Mouse (Mus musculus) hindbrain, embryonic 16.5 days (tissue): ENCODE measurements around the gene Dlgap1. TPM values are rescaled to one million over a fixed set of nuclear protein-coding genes. Genes with fewer than 3 reads are reported as not detected.

Experiments used
- ATAC-seq: fragments of 200-750 bp; cut with Nextera tagmentation; 2 replicates; pipeline ENCODE4 v1.8.0; 2017; ENCODE audit warnings: moderate TSS enrichment, moderate library complexity
- H3K27ac ChIP-seq: fragments of 300-500 bp; sonication (generic); 2 replicates; pipeline ENCODE4 v1.5.1; 2014; ENCODE audit warnings: low read depth, mild to moderate bottlenecking, control low read depth, low read length, moderate library complexity
- H3K27me3 ChIP-seq: fragments of 300-500 bp; sonication (generic); replicated peaks from 2 replicates; pipeline ENCODE4 v1.6.1; 2014; ENCODE audit warnings: low read length; ENCODE audit not compliant: control insufficient read depth, insufficient read depth
- H3K36me3 ChIP-seq: fragments of 300-500 bp; sonication (generic); 2 replicates; pipeline ENCODE4 v1.6.1; 2014; ENCODE audit warnings: mild to moderate bottlenecking, low read length, moderate library complexity, mixed read lengths; ENCODE audit not compliant: control insufficient read depth, insufficient read depth
- H3K4me1 ChIP-seq: fragments of 300-500 bp; sonication (generic); 2 replicates; pipeline ENCODE4 v1.6.1; 2014; ENCODE audit warnings: low read depth, low read length; ENCODE audit not compliant: control insufficient read depth, insufficient read depth
- H3K4me2 ChIP-seq: fragments of 300-500 bp; sonication (generic); 2 replicates; pipeline ENCODE4 v1.6.1; 2014; ENCODE audit warnings: mild to moderate bottlenecking, low read length, control low read depth, moderate library complexity
- H3K4me3 ChIP-seq: fragments of 300-500 bp; sonication (generic); 2 replicates; pipeline ENCODE4 v1.5.1; 2014; ENCODE audit warnings: mild to moderate bottlenecking, low read length, control low read depth, moderate library complexity
- H3K9ac ChIP-seq: fragments of 300-500 bp; sonication (generic); 2 replicates; pipeline ENCODE4 v1.6.1; 2014; ENCODE audit warnings: low read depth, mild to moderate bottlenecking, control low read depth, low read length, moderate library complexity
- H3K9me3 ChIP-seq: fragments of 300-500 bp; sonication (generic); 2 replicates; pipeline ENCODE4 v1.6.1; 2014; ENCODE audit warnings: mild to moderate bottlenecking, low read length, moderate library complexity; ENCODE audit not compliant: control insufficient read depth
- WGBS: fragments of 180-500 bp; shearing (Covaris S2); extraction: QIAGEN DNeasy Blood & Tissue Kit; methylation state at CpG from one replicate; pipeline ENCODE4 v1.1.7; 2014; 5-methylcytosine and 5-hydroxymethylcytosine counted together
- polyA plus RNA-seq: library from polyadenylated mRNA; unstranded; fragments of >200 nt; fragmentation: Nextera tagmentation; extraction: Ambion mirVana; gene quantifications from 2 replicates; pipeline ENCODE4 v1.2.1, GENCODE M21; 2015

Gene Dlgap1
- polyA plus RNA-seq, 1 experiment from 2014 or later, result 39.5 TPM

- Histone ChIP-seq H3K9me3 (no peaks in the 10 kb centered on the region), H3K9ac (no peak overlapping the region), H3K36me3 (no peaks in the 10 kb centered on the region), H3K4me2 (no peak overlapping the region), H3K27me3 (no peaks in the 10 kb centered on the region), H3K4me3 (no peak overlapping the region), H3K4me1 (no peaks in the 10 kb centered on the region), H3K27ac (no peak overlapping the region)
- 87% methylated on average over 3 of the region's 3 CpGs for WGBS
- ATAC-seq, result no peak
These were observed 283.6 kb downstream of the Dlgap1 start for GRCm38 (mm10) chr17:70252476-70252875.

DNA sequence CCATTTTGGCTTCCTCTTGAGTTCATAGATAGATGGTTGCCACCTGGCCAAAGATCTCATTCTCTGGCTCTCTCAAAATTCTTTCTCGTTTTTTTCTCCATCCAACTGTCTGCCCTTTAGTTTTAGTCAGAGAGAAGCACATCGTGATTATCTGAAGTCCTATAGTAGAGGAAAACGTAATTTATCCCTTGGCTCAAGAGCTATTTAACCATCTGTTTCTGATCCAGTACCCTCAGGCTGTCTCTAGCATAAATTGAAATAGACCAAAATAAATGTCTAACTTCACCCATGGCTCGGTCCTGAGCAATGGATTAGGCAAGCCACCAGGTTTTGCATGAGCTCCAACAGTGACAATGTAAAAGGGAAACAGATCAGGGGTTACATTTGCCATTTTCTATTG is 287.5 kb downstream of the Dlgap1 start:
- Histone ChIP-seq H3K27ac (no peak overlapping the region), H3K4me1 (no peaks in the 10 kb centered on the region)
- ATAC-seq, result peak; percentile 30; the same call in 1 of the 2 replicates

GRCm38 (mm10) chr17:70263156-70263555 is 294.3 kb downstream of the Dlgap1 start:
- H3K9me3 ChIP-seq, result no peaks in the 10 kb centered on the region
- WGBS, result 50% methylated on average over 3 of the region's 3 CpGs
- no peaks in the 10 kb centered on the region for H3K36me3 ChIP-seq
- no peaks in the 10 kb centered on the region for H3K27me3 ChIP-seq
- H3K4me2 ChIP-seq, result no peak overlapping the region
- H3K4me1 ChIP-seq, result 0 out of 2 replicates have a peak, but pooled peaks cover 2% of the 10 kb centered on the region
- H3K9ac ChIP-seq, result no peak overlapping the region
- no peak overlapping the region for H3K27ac ChIP-seq
- H3K4me3 ChIP-seq, result no peak overlapping the region
- no peak for ATAC-seq

More for the DNA sequence above, 287.5 kb downstream of the Dlgap1 start:
- no peaks in the 10 kb centered on the region for H3K9me3 ChIP-seq
- no peak overlapping the region for H3K4me3 ChIP-seq
- H3K36me3 ChIP-seq, result no peaks in the 10 kb centered on the region
- H3K27me3 ChIP-seq, result no peaks in the 10 kb centered on the region
- no peak overlapping the region for H3K9ac ChIP-seq
- H3K4me2 ChIP-seq, result no peak overlapping the region
- WGBS, result 73% methylated on average over 4 of the region's 4 CpGs

DNA sequence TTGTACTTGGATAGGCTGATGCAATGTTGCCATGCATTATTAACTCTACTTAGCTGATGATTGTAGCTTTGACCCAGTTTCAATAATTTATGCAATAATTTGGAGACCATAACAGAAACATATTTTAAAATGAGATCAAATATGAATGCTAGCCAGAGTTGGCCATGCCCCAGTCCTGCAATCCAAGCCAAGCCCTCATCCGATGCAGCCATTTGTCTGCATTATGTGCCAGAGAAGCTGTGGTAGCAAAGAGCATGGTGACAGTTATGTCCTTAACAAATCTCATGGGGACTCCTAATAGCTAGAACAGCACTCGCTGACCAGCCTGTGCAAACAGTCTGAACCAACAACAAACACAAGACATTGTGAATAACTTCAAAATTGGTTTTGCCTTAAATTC is 303.3 kb downstream of the Dlgap1 start:
- 81% methylated on average over 2 of the region's 2 CpGs for WGBS
- H3K27me3 ChIP-seq, result no peaks in the 10 kb centered on the region

GRCm38 (mm10) chr17:70287708-70288107 is 318.8 kb downstream of the Dlgap1 start:
- Histone ChIP-seq H3K4me2 (no peak overlapping the region), H3K27me3 (no peaks in the 10 kb centered on the region), H3K9me3 (no peaks in the 10 kb centered on the region), H3K9ac (no peak overlapping the region), H3K27ac (no peak overlapping the region), H3K36me3 (no peaks in the 10 kb centered on the region), H3K4me3 (no peak overlapping the region), H3K4me1 (no peaks in the 10 kb centered on the region)
- no peak for ATAC-seq
- WGBS, result 91% methylated on average over 2 of the region's 2 CpGs

More for the DNA sequence above, 303.3 kb downstream of the Dlgap1 start:
- no peak for ATAC-seq
- no peaks in the 10 kb centered on the region for H3K9me3 ChIP-seq
- no peak overlapping the region for H3K4me2 ChIP-seq
- H3K9ac ChIP-seq, result no peak overlapping the region
- H3K4me3 ChIP-seq, result no peak overlapping the region
- no peak overlapping the region for H3K27ac ChIP-seq
- H3K4me1 ChIP-seq, result no peaks in the 10 kb centered on the region
- H3K36me3 ChIP-seq, result no peaks in the 10 kb centered on the region

- ATAC-seq, result no peak
- H3K9me3 ChIP-seq, result no peaks in the 10 kb centered on the region
- H3K27ac ChIP-seq, result no peak overlapping the region
- no peak overlapping the region for H3K4me2 ChIP-seq
- no peak overlapping the region for H3K4me3 ChIP-seq
- H3K36me3 ChIP-seq, result no peaks in the 10 kb centered on the region
- no peak overlapping the region for H3K9ac ChIP-seq
- H3K27me3 ChIP-seq, result no peaks in the 10 kb centered on the region
- 75% methylated on average over 7 of the region's 7 CpGs for WGBS
- H3K4me1 ChIP-seq, result no peaks in the 10 kb centered on the region
These were observed 325.2 kb downstream of the Dlgap1 start for GRCm38 (mm10) chr17:70294106-70294505.

GRCm38 (mm10) chr17:70301941-70302478 is 333.1 kb downstream of the Dlgap1 start:
- Histone ChIP-seq H3K9me3 (no peaks in the 10 kb centered on the region), H3K36me3 (no peaks in the 10 kb centered on the region), H3K27ac (no peak overlapping the region), H3K4me3 (no peak overlapping the region), H3K4me1 (peaks cover 2% of the 10 kb centered on the region; the same call in 1 of the 2 replicates), H3K4me2 (no peak overlapping the region), H3K27me3 (no peaks in the 10 kb centered on the region), H3K9ac (no peak overlapping the region)
- peak; percentile 72 for ATAC-seq
- WGBS, result 58% methylated on average over 9 of the region's 9 CpGs

DNA sequence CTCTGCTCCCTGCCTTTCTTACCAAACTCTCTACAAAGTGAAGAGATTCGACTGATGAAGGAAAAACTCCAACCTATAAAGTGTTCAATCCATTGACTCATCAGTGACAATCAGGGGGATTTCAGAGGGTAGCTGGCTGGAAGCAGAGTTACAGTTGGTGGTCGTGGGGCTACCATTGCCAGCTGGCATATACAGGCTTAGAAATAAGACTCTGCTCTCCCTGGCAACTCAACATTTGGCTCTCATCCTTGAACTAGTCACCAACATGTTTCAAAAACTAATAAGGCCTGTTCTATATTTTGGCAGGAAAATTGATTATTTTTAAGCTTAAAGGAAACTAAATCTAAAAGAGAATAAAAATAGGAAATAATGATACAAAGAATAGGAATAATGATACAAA is 333.8 kb downstream of the Dlgap1 start:
- H3K27me3 ChIP-seq, result no peaks in the 10 kb centered on the region
- H3K4me1 ChIP-seq, result peaks cover 2% of the 10 kb centered on the region; the same call in 1 of the 2 replicates
- H3K36me3 ChIP-seq, result no peaks in the 10 kb centered on the region
- no peak overlapping the region for H3K27ac ChIP-seq
- no peak overlapping the region for H3K9ac ChIP-seq
- H3K4me2 ChIP-seq, result no peak overlapping the region
- H3K9me3 ChIP-seq, result no peaks in the 10 kb centered on the region
- no peak overlapping the region for H3K4me3 ChIP-seq
- WGBS, result 66% methylated on average over 2 of the region's 2 CpGs
- peak; percentile 68; the same call in 1 of the 2 replicates for ATAC-seq

DNA sequence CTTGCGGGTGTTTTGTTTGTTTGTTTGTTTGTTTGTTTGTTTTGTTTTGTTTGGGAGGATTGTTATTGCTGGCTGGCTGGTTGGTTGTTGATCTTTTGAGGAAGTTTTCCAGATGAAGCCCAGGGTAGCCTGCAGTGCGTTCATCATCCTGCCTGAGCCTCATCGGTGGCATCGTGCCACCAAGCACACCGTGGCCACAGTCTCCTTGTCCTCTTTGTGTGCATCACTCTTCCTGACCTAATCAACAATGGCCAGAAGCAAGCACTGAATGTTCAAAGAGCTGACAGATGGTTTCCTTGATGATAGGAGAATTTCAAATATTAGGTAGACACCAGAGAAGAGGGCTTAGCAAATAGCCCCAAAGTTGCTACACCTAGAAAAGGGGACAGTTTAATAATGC is 336.1 kb downstream of the Dlgap1 start:
- Histone ChIP-seq H3K27me3 (no peaks in the 10 kb centered on the region), H3K27ac (no peak overlapping the region), H3K4me1 (peaks cover 4% of the 10 kb centered on the region), H3K9ac (no peak overlapping the region), H3K9me3 (no peaks in the 10 kb centered on the region), H3K4me2 (no peak overlapping the region), H3K36me3 (no peaks in the 10 kb centered on the region), H3K4me3 (no peak overlapping the region)
- no peak for ATAC-seq
- 67% methylated on average over 5 of the region's 5 CpGs for WGBS
